Mouse (Mus musculus) kidney, adult 9 months (tissue): ENCODE data around the gene Sgsh.

Source experiments
- DNase-seq: peaks from one replicate; pipeline ENCODE4 v3.0.0; 2022

Gene Sgsh

GRCm38 (mm10) chr11:119306762-119307657 is 48.3 kb downstream of the Sgsh start:
- peak; percentile 29 for DNase-seq

GRCm38 (mm10) chr11:119304904-119305712 is 50.2 kb downstream of the Sgsh start:
- peak; percentile 47 for DNase-seq

GRCm38 (mm10) chr11:119300986-119301385 is 54.4 kb downstream of the Sgsh start:
- no peak for DNase-seq

GRCm38 (mm10) chr11:119300246-119300935 is 54.9 kb downstream of the Sgsh start:
- DNase-seq = no peak

- peak; percentile 94 for DNase-seq
Measured at GRCm38 (mm10) chr11:119299391-119300245, 55.7 kb downstream of the Sgsh start, which contains the start of gene Eif4a3. Gene Eif4a3 (minus strand): TSS chr11:119300089.

GRCm38 (mm10) chr11:119298917-119299316 is 56.4 kb downstream of the Sgsh start:
- DNase-seq = no peak

- DNase-seq = no peak
Measured at GRCm38 (mm10) chr11:119297996-119298395, 57.3 kb downstream of the Sgsh start.
